Mouse (Mus musculus) E14TG2a.4 (cell line): Measurements from ENCODE around the gene Apobec1.
A peak's percentile ranks its signal among the peaks of the same experiment; 100 is the strongest.

Source experiments
- H3K27me3 ChIP-seq: 2 replicates; pipeline ENCODE4 v1.6.1; 2014; ENCODE audit warnings: low read length, control low read depth; ENCODE audit not compliant: insufficient read depth
- H3K36me3 ChIP-seq: 2 replicates; pipeline ENCODE4 v1.6.1; 2014; ENCODE audit warnings: low read length, control low read depth; ENCODE audit not compliant: insufficient read depth
- H3K4me1 ChIP-seq: replicated peaks from 2 replicates; pipeline ENCODE4 v1.6.1; 2014; ENCODE audit warnings: low read depth, low read length, control low read depth
- H3K4me3 ChIP-seq: replicated peaks from 2 replicates; pipeline ENCODE4 v1.5.1; 2014; ENCODE audit warnings: mild to moderate bottlenecking, low read length
- H3K9me3 ChIP-seq: 2 replicates; pipeline ENCODE4 v1.6.1; 2014; ENCODE audit warnings: low read length, control low read depth
- CTCF ChIP-seq: conservative IDR thresholded peaks from 2 replicates; pipeline ENCODE4 v1.5.1; 2014; ENCODE audit warnings: low read length
- NANOG ChIP-seq: IDR thresholded peaks from 2 replicates; pipeline ENCODE4 v1.6.1; 2014; ENCODE audit warnings: borderline replicate concordance, low read length, mixed read lengths
- POU5F1 ChIP-seq: IDR thresholded peaks from 2 replicates; pipeline ENCODE4 v1.6.1; 2014; ENCODE audit warnings: low read length, borderline replicate concordance

The Apobec1 gene

GRCm38 (mm10) chr6:122571617-122571959, 30.7 kb downstream of the Apobec1 start:
- Histone ChIP-seq H3K27me3 (peaks cover 24% of the 10 kb centered on the region), H3K4me3 (no peak overlapping the region), H3K4me1 (peaks cover 16% of the 10 kb centered on the region), H3K36me3 (no peaks in the 10 kb centered on the region), H3K9me3 (no peaks in the 10 kb centered on the region)
- TF ChIP-seq CTCF = no peak

DNA sequence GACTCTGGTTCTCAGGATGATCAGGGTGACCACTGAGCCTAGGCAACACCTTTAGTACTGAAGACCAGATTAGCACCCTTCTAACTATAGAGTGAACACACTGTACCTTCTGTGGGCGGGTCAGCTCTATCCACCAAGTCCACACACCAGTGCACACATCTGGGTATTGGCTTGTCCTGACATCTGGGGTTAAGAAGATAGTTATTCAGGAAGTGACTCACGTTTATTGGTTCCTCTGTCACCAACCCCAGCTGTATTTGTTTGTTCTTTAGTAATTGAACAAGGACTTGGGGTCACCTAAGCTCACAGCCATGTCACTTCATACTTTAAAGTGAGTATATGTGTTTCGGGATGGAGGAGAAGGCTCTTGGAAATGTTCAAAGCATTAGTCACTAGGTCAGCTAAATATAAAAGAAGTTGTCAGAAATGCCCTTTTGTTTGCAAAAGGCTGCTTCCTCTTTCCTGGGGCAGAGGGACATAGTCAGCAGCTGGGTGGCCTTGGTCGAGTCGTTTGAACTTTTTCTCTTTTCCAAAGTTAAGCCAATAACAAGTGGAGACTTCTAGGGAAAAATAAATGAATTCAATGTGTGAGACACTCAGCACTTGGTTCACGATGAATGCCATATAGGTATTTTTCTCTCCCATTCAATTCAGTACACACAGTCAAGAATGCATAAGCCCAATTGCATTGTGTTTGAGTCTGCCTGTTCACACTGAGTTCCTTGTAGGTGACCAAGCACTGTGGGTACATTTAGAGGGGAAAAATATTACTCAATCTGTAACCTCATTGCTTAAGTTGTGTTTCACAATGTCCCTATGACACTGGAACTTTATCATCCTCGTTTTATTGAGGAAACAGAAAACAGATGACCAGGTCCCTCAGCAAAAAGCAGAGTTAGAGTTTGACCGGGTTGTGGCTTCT, 31.3 kb downstream of the Apobec1 start:
- peaks cover 11% of the 10 kb centered on the region for H3K4me1 ChIP-seq
- H3K4me3 ChIP-seq = no peak overlapping the region
- H3K36me3 ChIP-seq = no peaks in the 10 kb centered on the region
- TF ChIP-seq CTCF (no peak), POU5F1 (no peak), NANOG (no peak)
- H3K27me3 ChIP-seq = peaks cover 25% of the 10 kb centered on the region
- H3K9me3 ChIP-seq = no peaks in the 10 kb centered on the region

GRCm38 (mm10) chr6:122569762-122570161, 32.5 kb downstream of the Apobec1 start:
- Histone ChIP-seq H3K36me3 (no peaks in the 10 kb centered on the region), H3K4me3 (no peak overlapping the region), H3K4me1 (peaks cover 8% of the 10 kb centered on the region; the same call in 1 of the 2 replicates), H3K9me3 (no peaks in the 10 kb centered on the region), H3K27me3 (peaks cover 25% of the 10 kb centered on the region)
- TF ChIP-seq NANOG = no peak
- no peak for TF ChIP-seq POU5F1
- no peak for TF ChIP-seq CTCF

DNA sequence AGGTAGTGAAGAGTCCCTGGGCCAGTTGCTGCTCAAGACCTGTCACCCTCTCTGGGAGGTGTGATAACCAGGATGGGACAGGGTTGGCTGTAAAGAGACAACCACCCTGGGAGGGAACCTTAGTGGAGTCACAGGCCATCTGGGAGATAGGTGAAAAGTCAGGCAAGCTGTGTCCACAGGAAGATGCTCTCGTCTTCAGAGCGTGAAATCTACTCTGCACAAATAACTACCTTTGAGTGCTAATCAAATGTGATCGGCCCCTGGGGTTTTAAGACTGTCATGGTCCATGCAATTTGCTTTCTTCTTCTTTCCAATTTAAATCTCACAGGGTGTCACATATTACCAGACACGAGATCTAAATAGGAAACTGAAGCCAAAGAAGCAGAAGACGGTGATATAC, 33.1 kb downstream of the Apobec1 start:
- H3K9me3 ChIP-seq = no peaks in the 10 kb centered on the region
- peaks cover 8% of the 10 kb centered on the region; the same call in 1 of the 2 replicates for H3K4me1 ChIP-seq
- H3K4me3 ChIP-seq = no peak overlapping the region
- H3K36me3 ChIP-seq = no peaks in the 10 kb centered on the region
- TF ChIP-seq POU5F1 (no peak), CTCF (no peak), NANOG (no peak)
- peaks cover 29% of the 10 kb centered on the region for H3K27me3 ChIP-seq

DNA sequence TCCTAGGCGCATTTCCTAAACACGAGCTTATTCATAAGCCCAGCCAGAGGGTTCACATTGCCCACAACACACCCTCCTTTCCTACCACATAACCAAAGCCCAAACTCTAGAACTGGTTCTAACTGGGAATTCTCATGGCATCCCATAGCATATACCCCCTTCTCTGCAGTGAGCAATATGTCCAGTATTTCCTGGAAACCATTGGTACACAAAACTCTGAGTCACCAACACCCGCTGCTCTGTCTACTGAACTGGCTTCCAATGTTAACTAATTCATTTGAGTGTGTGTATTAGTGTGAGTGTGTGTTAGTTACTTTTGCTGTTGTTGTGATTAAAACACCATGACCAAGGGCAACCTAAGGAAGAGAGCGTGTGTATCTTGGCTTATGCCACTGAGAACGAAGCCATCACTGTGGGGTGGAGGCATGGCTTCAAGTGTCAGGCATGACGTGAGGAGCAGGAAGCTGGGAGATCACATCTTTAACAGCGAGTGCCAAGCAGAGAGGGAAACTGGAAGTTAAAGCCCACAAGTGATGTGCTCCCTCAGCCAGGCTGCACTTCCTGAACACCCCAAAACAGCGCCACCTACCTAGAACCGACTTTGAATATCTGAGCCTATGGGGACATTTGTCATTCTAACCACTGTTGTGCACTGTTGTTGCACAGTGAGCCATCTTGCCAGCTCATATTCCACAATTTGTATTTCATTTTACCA, 37.0 kb downstream of the Apobec1 start:
- no peaks in the 10 kb centered on the region for H3K9me3 ChIP-seq
- H3K4me1 ChIP-seq = peaks cover 18% of the 10 kb centered on the region
- peaks cover 38% of the 10 kb centered on the region for H3K27me3 ChIP-seq
- no peaks in the 10 kb centered on the region for H3K36me3 ChIP-seq
- no peak overlapping the region for H3K4me3 ChIP-seq
- TF ChIP-seq CTCF (0 out of 2 replicates have a peak, but pooled peaks have one; percentile 5), NANOG (no peak), POU5F1 (no peak)

- no peaks in the 10 kb centered on the region for H3K36me3 ChIP-seq
- TF ChIP-seq NANOG = no peak
- TF ChIP-seq CTCF = peak; percentile 94
- TF ChIP-seq POU5F1 = no peak
These were observed 39.8 kb downstream of the Apobec1 start for GRCm38 (mm10) chr6:122562463-122562862.

DNA sequence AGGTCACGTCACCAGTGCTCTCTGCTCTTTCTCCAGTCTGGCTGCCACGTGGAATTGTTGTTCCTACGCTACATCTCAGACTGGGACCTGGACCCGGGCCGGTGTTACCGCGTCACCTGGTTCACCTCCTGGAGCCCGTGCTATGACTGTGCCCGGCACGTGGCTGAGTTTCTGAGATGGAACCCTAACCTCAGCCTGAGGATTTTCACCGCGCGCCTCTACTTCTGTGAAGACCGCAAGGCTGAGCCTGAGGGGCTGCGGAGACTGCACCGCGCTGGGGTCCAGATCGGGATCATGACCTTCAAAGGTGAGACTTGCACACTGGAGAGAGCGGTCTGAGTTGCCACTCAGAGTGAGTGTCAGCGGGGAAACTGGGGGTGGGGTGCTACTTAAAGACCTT, 41.2 kb downstream of the Apobec1 start:
- Histone ChIP-seq H3K4me1 (peaks cover 9% of the 10 kb centered on the region), H3K27me3 (peaks cover 26% of the 10 kb centered on the region), H3K36me3 (no peaks in the 10 kb centered on the region), H3K9me3 (no peaks in the 10 kb centered on the region), H3K4me3 (peak overlapping the region; percentile 35)
- no peak for TF ChIP-seq CTCF
- no peak for TF ChIP-seq NANOG
- TF ChIP-seq POU5F1 = no peak

More at GRCm38 (mm10) chr6:122562463-122562862, 39.8 kb downstream of the Apobec1 start:
- H3K9me3 ChIP-seq = no peaks in the 10 kb centered on the region
- peaks cover 32% of the 10 kb centered on the region for H3K27me3 ChIP-seq
- peaks cover 16% of the 10 kb centered on the region for H3K4me1 ChIP-seq
- no peak overlapping the region for H3K4me3 ChIP-seq

DNA sequence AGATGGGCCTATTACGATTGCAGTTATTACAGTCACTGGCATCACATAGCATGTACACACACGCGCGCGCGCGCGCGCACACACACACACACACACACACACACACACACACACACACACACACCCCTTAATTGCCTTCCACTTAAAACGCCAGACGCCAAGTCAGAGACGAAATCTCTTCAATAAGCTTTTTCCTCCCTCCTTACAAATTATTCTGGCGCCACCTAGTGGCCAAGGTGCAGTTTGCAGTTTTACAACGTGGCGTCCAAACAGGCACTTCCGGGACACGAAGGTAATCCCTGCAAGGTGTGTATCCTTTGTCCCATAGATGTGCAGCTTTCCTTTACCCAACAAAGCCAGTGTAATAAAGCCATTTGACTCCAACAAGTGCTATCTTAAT, 41.8 kb downstream of the Apobec1 start:
- Histone ChIP-seq H3K27me3 (peaks cover 31% of the 10 kb centered on the region), H3K9me3 (no peaks in the 10 kb centered on the region), H3K36me3 (no peaks in the 10 kb centered on the region), H3K4me1 (peaks cover 9% of the 10 kb centered on the region), H3K4me3 (no peak overlapping the region)
- TF ChIP-seq POU5F1 = no peak
- TF ChIP-seq CTCF = peak; percentile 84
